In the genomic region with DNA sequence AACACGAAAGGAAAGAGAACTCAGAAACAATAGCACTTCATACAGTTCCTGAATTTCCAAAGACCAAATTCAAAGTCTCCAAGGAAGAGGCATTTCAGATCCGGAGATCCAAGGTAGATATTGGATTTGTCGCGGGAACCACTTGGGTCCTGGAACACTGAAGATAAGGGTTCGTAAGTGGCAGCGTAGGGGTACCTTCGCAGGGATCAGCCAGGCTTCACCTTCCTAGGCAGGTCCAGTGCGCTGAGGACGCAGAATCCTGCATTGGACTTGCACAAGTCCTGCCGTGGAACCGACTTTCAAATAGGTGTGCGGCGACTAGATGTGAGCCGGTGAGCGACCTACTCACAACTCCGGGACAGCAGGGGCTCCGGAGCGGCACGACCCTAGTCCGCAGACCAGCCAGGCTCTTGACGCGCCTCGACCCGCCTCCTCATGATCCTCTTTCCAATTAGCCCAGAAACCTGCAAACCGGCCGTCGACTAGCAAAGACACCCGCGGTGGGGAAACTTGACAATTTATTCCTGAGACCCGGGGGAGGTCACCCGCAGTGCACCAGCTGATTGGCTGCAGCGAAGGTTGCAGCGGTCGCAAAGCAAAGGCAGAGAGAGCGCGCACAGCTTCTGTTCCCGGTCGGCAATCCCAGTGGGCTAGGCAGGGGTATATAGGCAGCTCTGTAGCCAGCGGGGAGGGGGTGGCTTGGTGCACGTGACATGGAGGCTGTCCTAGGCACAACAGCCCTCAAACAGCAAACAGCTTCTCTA, we compare ENCODE assay signal across 8 mouse cellular contexts.
A peak's percentile ranks its signal among the peaks of the same experiment; 100 is the strongest.
DNase-seq lines count a peak whose midpoint lies in the region; ATAC-seq and TF ChIP-seq lines count a peak whose summit lies in the region.

No protein-coding gene starts in this region.

- H3K27ac ChIP-seq in embryonic facial prominence, embryonic 13.5 days: no peak overlapping the region
- H3K27ac ChIP-seq in liver, embryonic 14.5 days: no peak overlapping the region

- ATAC-seq in embryonic facial prominence, embryonic 13.5 days (ENCODE audit: insufficient number of reproducible peaks, insufficient read depth, low FRiP score, low TSS enrichment, low read depth): no peak
- ATAC-seq in liver, embryonic 14.5 days (ENCODE audit: insufficient read depth): no peak
- no peak for ATAC-seq in erythroid progenitor cell, adult 5-6 weeks (replicated peaks; ENCODE audit: low FRiP score, poor library complexity, severe bottlenecking)

- H3K9me3 ChIP-seq in embryonic facial prominence, embryonic 13.5 days: no peaks in the 10 kb centered on the region
- no peaks in the 10 kb centered on the region for H3K9me3 ChIP-seq in liver, embryonic 14.5 days (ENCODE audit: control insufficient read depth, low read length)

- H3K36me3 ChIP-seq in embryonic facial prominence, embryonic 13.5 days: no peaks in the 10 kb centered on the region
- no peaks in the 10 kb centered on the region for H3K36me3 ChIP-seq in liver, embryonic 14.5 days (replicated peaks; ENCODE audit: control insufficient read depth, insufficient read depth, low read depth)

- WGBS in embryonic facial prominence, embryonic 13.5 days: 3% methylated on average over 40 of the region's 40 CpGs
- 2% methylated on average over 40 of the region's 40 CpGs for WGBS in liver, embryonic 14.5 days (ENCODE audit: insufficient replicate concordance)

- peak overlapping the region; percentile 40 for H3K4me3 ChIP-seq in embryonic facial prominence, embryonic 13.5 days
- no peak overlapping the region; a peak in 1 of 4 replicates for H3K4me3 ChIP-seq in liver, embryonic 14.5 days (ENCODE audit: insufficient read depth in 1 of 2, low read depth in 2 of 2, low read length in 2 of 2)

- peaks cover 25% of the 10 kb centered on the region for H3K4me1 ChIP-seq in embryonic facial prominence, embryonic 13.5 days
- no peaks in the 10 kb centered on the region for H3K4me1 ChIP-seq in liver, embryonic 14.5 days (replicated peaks; ENCODE audit: control insufficient read depth in 2 of 2, insufficient read depth in 2 of 2, low read length in 1 of 2)

- peaks cover 28% of the 10 kb centered on the region for H3K27me3 ChIP-seq in embryonic facial prominence, embryonic 13.5 days
- peaks cover 3% of the 10 kb centered on the region for H3K27me3 ChIP-seq in liver, embryonic 14.5 days (ENCODE audit: control insufficient read depth, insufficient read depth, low read length)

- TF ChIP-seq CTCF in liver, embryonic 14.5 days (IDR thresholded peaks at IDR 0.05; ENCODE audit: low read depth): no peak

- H3K9ac ChIP-seq in embryonic facial prominence, embryonic 13.5 days: peak overlapping the region; percentile 59; the same call in 1 of the 2 replicates
- no peak overlapping the region for H3K9ac ChIP-seq in liver, embryonic 14.5 days (replicated peaks)

- H3K4me2 ChIP-seq in embryonic facial prominence, embryonic 13.5 days: peak overlapping the region; percentile 71
- H3K4me2 ChIP-seq in liver, embryonic 14.5 days (ENCODE audit: low read depth): peak overlapping the region; percentile 45

- TF ChIP-seq EP300 in liver, embryonic 14.5 days (IDR thresholded peaks at IDR 0.05; ENCODE audit: low read depth): no peak

- DNase-seq in adrenal gland, adult (ENCODE audit: inconsistent age in 2 of 2, low spot score in 1 of 2): peak; percentile 9 to 54
- DNase-seq in adrenal gland, postnatal 4 days (ENCODE audit: low spot score in 2 of 2): no peak
- peak; percentile 40 for DNase-seq in heart, postnatal 4 days
- DNase-seq in layer of hippocampus, adult 11-12 months (ENCODE audit: low spot score): peak; percentile 65
- no peak for DNase-seq in liver, embryonic 14.5 days (ENCODE audit: low read depth in 3 of 3, low spot score in 3 of 3)
- peak; percentile 25 to 32 for DNase-seq in right cerebral cortex, postnatal 36 days (ENCODE audit: low spot score in 2 of 2)

Comparison
In these comparisons a context has a peak if more than half of its experiments do, and no peak if none do; other contexts are left out.
1. DNase-seq: peak in adrenal gland, adult (2 of 2), heart, postnatal 4 days (single experiment), layer of hippocampus, adult 11-12 months (single experiment) and right cerebral cortex, postnatal 36 days (2 of 2); none in adrenal gland, postnatal 4 days (0 of 2) and liver, embryonic 14.5 days (0 of 3).